Mouse (Mus musculus): ENCODE data around the gene 2310034C09Rik. TPM values are rescaled to one million over a fixed set of nuclear protein-coding genes. Genes with fewer than 3 reads are reported as not detected.

2310034C09Rik gene
- polyA plus RNA-seq, 1 experiment from 2014 or later = not detected

DNA sequence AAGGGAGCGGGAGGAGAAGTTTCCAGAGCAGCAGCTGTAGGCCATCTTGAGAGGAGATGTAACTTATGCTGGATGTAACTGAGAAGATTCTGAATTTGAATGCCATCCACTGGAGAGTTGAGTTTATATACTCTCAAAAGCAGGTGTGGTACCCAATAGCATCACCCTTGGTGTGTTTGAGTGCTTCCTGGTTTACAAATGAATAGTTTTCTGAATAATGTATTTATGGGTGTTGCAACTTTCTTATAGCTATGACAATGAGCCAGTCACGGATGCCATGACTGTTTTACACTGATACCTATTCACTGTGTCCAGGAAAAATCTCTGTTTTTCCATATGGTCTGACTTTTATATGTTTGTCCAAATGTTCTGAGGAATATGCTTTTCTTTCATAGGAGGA, 15.5 kb downstream of the 2310034C09Rik start, which contains the start of gene 2310057N15Rik:
Gene 2310057N15Rik, minus strand, starts transcription at position 101 of the 400 bp plus-strand sequence.
- Histone ChIP-seq H3K9me3 (ENCODE audit: control insufficient read depth, low read length) (no peaks in the 10 kb centered on the region), H3K4me1 (replicated peaks; ENCODE audit: control insufficient read depth, insufficient read depth, low read length) (no peaks in the 10 kb centered on the region), H3K9ac (ENCODE audit: low read length) (no peak within 1 kb of the TSS), H3K4me3 (ENCODE audit: low read length) (no peak within 1 kb of the TSS), H3K4me2 (ENCODE audit: low read depth, low read length) (no peak within 1 kb of the TSS), H3K27me3 (ENCODE audit: control insufficient read depth, insufficient read depth, low read depth, low read length) (no peaks in the 10 kb centered on the region), H3K27ac (ENCODE audit: low read length) (no peak within 1 kb of the TSS), H3K36me3 (ENCODE audit: control insufficient read depth, insufficient read depth, low read length) (no peaks in the 10 kb centered on the region)
- 83% methylated on average over 2 of the region's 2 CpGs for WGBS
- ATAC-seq (ENCODE audit: low read depth) = no peak

DNA sequence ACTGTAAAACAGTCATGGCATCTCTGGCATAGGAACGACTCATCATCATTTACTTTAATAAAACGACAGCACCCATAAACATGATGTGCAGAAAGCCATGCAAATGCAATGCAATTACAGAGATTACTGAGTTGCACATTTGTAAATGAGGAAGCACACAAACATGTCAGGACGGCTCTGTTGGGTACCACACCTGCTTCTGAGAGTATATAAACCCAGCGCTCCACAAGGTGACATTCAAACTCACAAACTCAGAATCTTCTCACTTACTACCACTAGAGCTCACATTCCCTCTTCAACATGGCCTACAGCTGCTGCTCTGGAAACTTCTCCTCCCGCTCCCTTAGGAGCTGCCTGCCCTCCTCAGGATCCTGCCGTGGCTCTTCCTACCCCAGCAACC, 18.9 kb downstream of the 2310034C09Rik start, which contains the start of gene Gm5965:
Gene Gm5965, plus strand, starts transcription at position 301 of the 400 bp plus-strand sequence.
- WGBS = 83% methylated on average over 5 of the region's 6 CpGs

DNA sequence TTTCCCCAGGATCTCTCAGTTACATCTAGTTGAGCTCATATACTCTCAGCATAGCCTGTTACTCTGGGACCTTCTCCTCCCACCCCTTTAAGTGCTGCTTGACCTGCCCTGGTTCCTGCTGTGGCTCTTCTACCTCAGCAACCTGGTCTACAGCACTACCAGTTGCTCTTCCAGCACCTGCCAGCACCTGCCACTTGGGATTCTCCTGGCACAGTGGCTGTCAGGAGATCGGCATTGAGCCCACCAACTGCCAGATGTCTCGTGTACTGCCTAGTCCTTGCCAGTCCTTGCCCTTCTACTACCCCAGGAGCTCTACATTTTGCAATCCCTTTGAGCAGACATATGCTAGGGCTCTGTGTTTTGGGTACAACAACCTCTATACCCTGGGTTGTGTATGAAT, 28.1 kb downstream of the 2310034C09Rik start:
- Histone ChIP-seq H3K9ac (ENCODE audit: low read length) (no peak overlapping the region), H3K4me1 (replicated peaks; ENCODE audit: control insufficient read depth, insufficient read depth, low read length) (no peaks in the 10 kb centered on the region), H3K36me3 (ENCODE audit: control insufficient read depth, insufficient read depth, low read length) (no peaks in the 10 kb centered on the region), H3K4me2 (ENCODE audit: low read depth, low read length) (no peak overlapping the region), H3K27me3 (ENCODE audit: control insufficient read depth, insufficient read depth, low read depth, low read length) (no peaks in the 10 kb centered on the region), H3K9me3 (ENCODE audit: control insufficient read depth, low read length) (no peaks in the 10 kb centered on the region), H3K27ac (ENCODE audit: low read length) (no peak overlapping the region), H3K4me3 (ENCODE audit: low read length) (no peak overlapping the region)
- ATAC-seq (ENCODE audit: low read depth) = no peak
- 60% methylated on average over 2 of the region's 2 CpGs for WGBS

More for the DNA sequence above, 18.9 kb downstream of the 2310034C09Rik start, which contains the start of gene Gm5965:
- H3K4me1 ChIP-seq (replicated peaks; ENCODE audit: control insufficient read depth, insufficient read depth, low read length) = no peaks in the 10 kb centered on the region
- H3K36me3 ChIP-seq (ENCODE audit: control insufficient read depth, insufficient read depth, low read length) = no peaks in the 10 kb centered on the region
- H3K9ac ChIP-seq (ENCODE audit: low read length) = no peak within 1 kb of the TSS
- H3K9me3 ChIP-seq (ENCODE audit: control insufficient read depth, low read length) = no peaks in the 10 kb centered on the region
- no peak within 1 kb of the TSS for H3K27ac ChIP-seq (ENCODE audit: low read length)
- H3K27me3 ChIP-seq (ENCODE audit: control insufficient read depth, insufficient read depth, low read depth, low read length) = no peaks in the 10 kb centered on the region
- H3K4me3 ChIP-seq (ENCODE audit: low read length) = no peak within 1 kb of the TSS
- H3K4me2 ChIP-seq (ENCODE audit: low read depth, low read length) = no peak within 1 kb of the TSS
- no peak for ATAC-seq (ENCODE audit: low read depth)

Other genes starting within 250 kb of the 2310034C09Rik start
- 3.3 and 4.0 TPM in 2 replicates for gene Cldn8, start 195.7 kb upstream of the 2310034C09Rik start, polyA plus RNA-seq (2015; fragmentation: Nextera tagmentation; extraction: Ambion mirVana)
- gene Krtap24-1, start 146.6 kb upstream of the 2310034C09Rik start, polyA plus RNA-seq (2015; fragmentation: Nextera tagmentation; extraction: Ambion mirVana) = not detected in 2 replicates
- not detected in 2 replicates for gene 2310079G19Rik, start 131.2 kb upstream of the 2310034C09Rik start, polyA plus RNA-seq (2015; fragmentation: Nextera tagmentation; extraction: Ambion mirVana)
- gene Krtap26-1, start 111.1 kb upstream of the 2310034C09Rik start, polyA plus RNA-seq (2015; fragmentation: Nextera tagmentation; extraction: Ambion mirVana) = not detected in 2 replicates
- gene Krtap27-1, start 87.2 kb upstream of the 2310034C09Rik start, polyA plus RNA-seq (2015; fragmentation: Nextera tagmentation; extraction: Ambion mirVana) = not detected in 2 replicates
- gene 2310061N02Rik, start 50.9 kb upstream of the 2310034C09Rik start, polyA plus RNA-seq (2015; fragmentation: Nextera tagmentation; extraction: Ambion mirVana) = not detected in 2 replicates
- gene Krtap13-1, start 30.0 kb upstream of the 2310034C09Rik start, polyA plus RNA-seq (2015; fragmentation: Nextera tagmentation; extraction: Ambion mirVana) = not detected in 2 replicates
- 1.9 TPM in 1 of 2 replicates, not detected in the other for gene Krtap13, start 7.2 kb upstream of the 2310034C09Rik start, polyA plus RNA-seq (2015; fragmentation: Nextera tagmentation; extraction: Ambion mirVana)
- not detected in 2 replicates for gene 2310057N15Rik, start 15.4 kb downstream of the 2310034C09Rik start, polyA plus RNA-seq (2015; fragmentation: Nextera tagmentation; extraction: Ambion mirVana)
- not detected in 2 replicates for gene Gm5965, start 19.0 kb downstream of the 2310034C09Rik start, polyA plus RNA-seq (2015; fragmentation: Nextera tagmentation; extraction: Ambion mirVana)
- gene Gm20741, start 53.4 kb downstream of the 2310034C09Rik start, polyA plus RNA-seq (2015; fragmentation: Nextera tagmentation; extraction: Ambion mirVana) = 0.94 TPM in 1 of 2 replicates, not detected in the other
- gene Krtap15, start 61.4 kb downstream of the 2310034C09Rik start, polyA plus RNA-seq (2015; fragmentation: Nextera tagmentation; extraction: Ambion mirVana) = not detected in 2 replicates
- not detected in 2 replicates for gene Krtap14, start 67.3 kb downstream of the 2310034C09Rik start, polyA plus RNA-seq (2015; fragmentation: Nextera tagmentation; extraction: Ambion mirVana)
- not detected in 2 replicates for gene Krtap19-1, start 110.6 kb downstream of the 2310034C09Rik start, polyA plus RNA-seq (2015; fragmentation: Nextera tagmentation; extraction: Ambion mirVana)
- gene Krtap19-2, start 115.4 kb downstream of the 2310034C09Rik start, polyA plus RNA-seq (2015; fragmentation: Nextera tagmentation; extraction: Ambion mirVana) = not detected in 2 replicates
- not detected in 2 replicates for gene Krtap19-3, start 119.2 kb downstream of the 2310034C09Rik start, polyA plus RNA-seq (2015; fragmentation: Nextera tagmentation; extraction: Ambion mirVana)
- gene Krtap19-4, start 126.2 kb downstream of the 2310034C09Rik start, polyA plus RNA-seq (2015; fragmentation: Nextera tagmentation; extraction: Ambion mirVana) = not detected in 2 replicates
- gene Krtap19-5, start 137.6 kb downstream of the 2310034C09Rik start, polyA plus RNA-seq (2015; fragmentation: Nextera tagmentation; extraction: Ambion mirVana) = not detected in 2 replicates
- not detected in 2 replicates for gene Krtap19-9b, start 173.4 kb downstream of the 2310034C09Rik start, polyA plus RNA-seq (2015; fragmentation: Nextera tagmentation; extraction: Ambion mirVana)
- not detected in 2 replicates for gene Krtap16-3, start 204.0 kb downstream of the 2310034C09Rik start, polyA plus RNA-seq (2015; fragmentation: Nextera tagmentation; extraction: Ambion mirVana)

All from lung, embryonic 16.5 days (tissue).